Mouse (Mus musculus) heart, postnatal 0 days (tissue): ENCODE data around the gene Lrp2.

Experiments used
- CTCF ChIP-seq: IDR thresholded peaks from 2 replicates; pipeline ENCODE4 v1.5.1; 2016; ENCODE audit warnings: antibody characterized with exemption, control low read depth, low read depth
- EP300 ChIP-seq: IDR thresholded peaks from 2 replicates; pipeline ENCODE4 v1.6.1; 2016; ENCODE audit warnings: antibody characterized with exemption, low read depth

DNA sequence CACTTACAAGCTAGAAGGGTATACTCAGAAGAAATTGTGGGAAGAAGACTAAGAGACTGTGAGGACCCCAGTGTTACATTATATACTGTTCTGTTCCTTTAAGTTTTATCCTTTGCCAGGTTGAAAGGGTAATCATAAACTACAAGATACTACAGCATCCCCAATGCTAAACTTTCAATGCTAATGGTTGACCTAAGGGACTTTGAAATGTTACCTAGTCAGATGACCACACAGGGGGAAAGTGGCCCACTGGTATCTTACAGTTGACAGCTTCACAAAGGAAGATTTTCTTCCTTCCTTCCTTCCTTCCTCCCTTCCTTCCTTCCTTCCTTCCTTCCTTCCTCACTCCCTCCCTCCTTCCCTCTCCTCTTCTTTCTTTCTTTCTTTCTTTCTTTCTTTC, 32.5 kb upstream of the Lrp2 start:
- TF ChIP-seq CTCF = no peak
- TF ChIP-seq EP300 = no peak
